Mouse (Mus musculus) left cerebral cortex, adult 11 months (tissue): ENCODE results near the gene Slc40a1.

Experiments
- DNase-seq: peaks from one replicate; pipeline ENCODE4 v3.0.0; 2022; ENCODE audit warnings: low spot score

Gene Slc40a1

GRCm38 (mm10) chr1:45883378-45883777 lies 42.9 kb downstream of the Slc40a1 start:
- DNase-seq, result no peak

DNA sequence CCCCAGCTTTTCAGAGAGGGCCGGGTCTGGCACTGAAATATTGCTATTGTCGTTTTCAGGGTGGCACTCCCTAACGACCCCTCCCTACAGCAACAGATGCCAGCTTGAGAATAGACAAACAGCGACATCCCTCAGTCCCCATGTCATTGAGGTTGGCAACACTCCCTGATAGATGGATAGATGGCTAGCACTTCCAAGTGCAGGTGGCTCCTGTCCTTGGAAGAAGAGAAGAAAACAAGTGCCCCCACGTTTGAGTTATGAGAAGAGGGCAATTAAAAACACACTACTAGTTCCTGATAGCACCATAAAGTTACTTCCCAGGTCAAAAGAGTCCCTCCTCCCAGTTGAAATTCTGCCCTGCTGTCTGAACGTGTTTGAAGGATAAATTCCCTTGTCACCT lies 44.2 kb downstream of the Slc40a1 start:
- DNase-seq, result no peak

DNA sequence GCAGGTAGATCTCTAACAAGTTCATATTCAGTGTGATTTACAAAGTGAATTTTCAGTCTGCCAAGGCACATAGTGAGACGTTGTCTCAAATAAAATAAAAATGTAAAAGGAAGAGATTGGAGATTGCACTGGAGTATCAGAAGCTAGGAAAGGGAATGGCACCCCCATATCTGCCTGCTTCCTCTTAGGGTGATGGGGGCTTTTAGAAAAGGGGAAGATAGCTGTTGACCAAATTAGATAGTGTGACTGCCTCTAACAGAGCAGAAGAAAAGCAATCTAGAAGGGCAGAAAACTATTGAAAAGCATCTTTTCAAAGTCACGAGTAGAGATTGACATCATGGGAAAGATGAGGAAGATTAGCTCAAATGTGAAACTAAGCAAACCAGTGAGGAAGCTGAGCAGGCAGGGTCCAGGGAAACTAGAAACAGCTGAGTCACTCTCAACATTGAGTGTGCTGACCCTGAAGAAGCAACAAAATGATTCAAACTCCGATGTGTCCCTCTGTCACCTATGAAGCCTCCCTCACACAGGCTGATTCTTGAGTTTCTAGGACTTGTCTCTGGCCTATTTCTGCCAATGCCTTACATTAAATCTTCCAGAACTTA lies 45.0 kb downstream of the Slc40a1 start:
- DNase-seq, result no peak

- no peak for DNase-seq
Measured at GRCm38 (mm10) chr1:45877463-45877862, 48.9 kb downstream of the Slc40a1 start.

- no peak for DNase-seq
Measured at GRCm38 (mm10) chr1:45876450-45877198, 49.7 kb downstream of the Slc40a1 start.

DNA sequence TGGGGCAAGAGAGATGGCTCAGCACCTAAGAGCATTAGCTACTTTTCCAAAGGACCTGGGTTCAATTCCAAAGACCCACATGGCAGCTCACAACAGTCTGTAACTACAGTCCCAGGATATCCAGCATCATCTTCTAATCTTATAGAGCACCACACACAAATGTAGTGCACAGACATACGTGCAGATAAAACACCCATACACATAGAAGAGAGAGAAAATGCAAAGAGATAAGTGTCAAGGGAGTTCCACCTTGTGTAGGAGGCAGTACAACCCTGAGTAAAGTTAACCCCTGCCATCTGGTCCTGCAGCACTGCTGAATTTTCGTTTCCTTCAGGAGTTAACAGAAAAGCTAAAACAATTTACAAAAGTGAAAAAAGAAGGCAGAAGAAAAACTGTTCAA lies 50.7 kb downstream of the Slc40a1 start:
- no peak for DNase-seq

GRCm38 (mm10) chr1:45873250-45873649 lies 53.1 kb downstream of the Slc40a1 start:
- no peak for DNase-seq

DNA sequence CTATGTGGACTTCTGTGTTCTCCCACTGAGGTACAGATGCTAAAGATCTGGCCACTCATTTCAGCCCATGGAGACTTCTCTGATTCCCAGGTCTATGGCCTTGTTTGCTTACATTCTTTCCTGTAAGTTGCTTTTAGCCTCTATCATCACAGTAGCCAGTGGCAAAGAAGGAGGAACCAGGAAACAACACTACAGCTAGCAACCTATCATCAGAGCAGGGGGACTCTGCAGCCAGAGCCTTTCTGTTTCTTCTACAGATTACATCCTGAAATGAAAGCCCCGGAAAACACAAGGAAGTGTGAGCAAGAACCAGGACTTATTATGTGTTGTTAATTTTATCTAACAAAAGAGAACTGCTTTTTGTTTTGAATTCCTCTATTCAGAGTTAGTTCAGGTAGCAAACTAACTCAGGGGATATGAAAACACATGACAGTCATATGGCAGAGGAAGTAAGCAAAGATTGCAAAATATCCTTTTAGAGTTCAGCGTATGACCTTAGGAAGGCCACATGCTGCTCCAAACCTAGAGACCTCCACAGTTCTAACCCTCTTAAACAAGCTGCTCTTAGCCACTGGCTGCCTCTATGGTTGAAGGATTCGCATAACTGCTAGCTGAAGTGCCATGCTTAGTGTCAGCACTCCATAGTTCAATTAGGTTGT lies 57.7 kb downstream of the Slc40a1 start:
- no peak for DNase-seq

DNA sequence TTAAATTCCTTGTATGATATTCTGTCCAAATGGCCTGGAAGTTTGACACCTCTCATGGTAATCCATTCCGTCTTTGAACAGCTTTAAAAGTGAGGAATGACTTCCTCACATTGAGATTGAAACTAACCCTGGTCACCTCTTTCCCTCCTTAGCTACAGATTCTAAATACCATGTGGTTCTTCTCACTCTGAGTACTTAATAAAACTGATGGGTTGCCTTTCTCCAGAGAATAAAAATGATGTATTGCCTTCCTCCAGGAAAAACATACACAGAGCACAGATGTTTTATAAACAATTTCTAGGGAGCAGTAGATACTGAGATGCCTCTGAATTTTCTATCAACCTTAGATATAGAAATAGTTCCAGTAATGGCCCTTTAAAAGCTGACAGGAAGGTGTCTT lies 58.3 kb downstream of the Slc40a1 start:
- DNase-seq, result no peak

DNA sequence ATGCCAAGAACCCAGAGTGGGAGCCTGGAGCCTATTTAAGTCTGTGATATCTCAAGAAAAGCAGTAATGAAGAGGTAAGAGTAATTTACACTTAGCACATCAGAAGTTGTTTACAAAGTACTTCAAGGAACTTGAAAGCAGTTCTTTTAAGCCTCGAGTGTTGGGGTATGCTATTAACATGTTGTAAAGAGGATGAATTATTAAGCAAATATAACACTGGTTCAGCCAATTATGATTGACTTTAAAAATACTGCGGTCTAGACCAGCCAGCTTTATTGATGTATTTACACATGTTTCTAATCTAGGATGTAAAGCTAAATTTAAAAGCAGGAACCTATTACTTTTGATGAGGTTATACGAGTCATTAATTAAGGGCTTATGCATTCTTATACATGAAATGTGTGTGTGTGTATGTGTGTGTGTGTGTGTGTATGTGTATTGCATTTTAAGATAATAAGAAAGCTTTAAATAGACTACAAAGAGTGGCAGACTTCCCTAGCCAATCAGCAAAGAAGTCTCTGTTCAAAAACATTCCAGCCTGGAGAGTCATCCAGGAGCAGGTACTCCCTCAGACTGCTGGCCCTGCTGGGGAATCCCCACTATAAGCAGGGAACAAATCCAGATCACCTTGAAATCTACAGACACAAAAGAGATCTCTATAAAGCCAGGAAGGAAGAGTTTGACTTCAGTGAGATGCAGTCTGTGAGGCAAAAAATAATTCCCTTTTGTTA lies 59.9 kb downstream of the Slc40a1 start:
- DNase-seq, result no peak

- DNase-seq, result no peak
Measured at GRCm38 (mm10) chr1:45865727-45866126, 60.6 kb downstream of the Slc40a1 start.

GRCm38 (mm10) chr1:45865316-45865715 lies 61.0 kb downstream of the Slc40a1 start:
- no peak for DNase-seq

GRCm38 (mm10) chr1:45864564-45865014 lies 61.7 kb downstream of the Slc40a1 start:
- DNase-seq, result no peak

- no peak for DNase-seq
Measured at GRCm38 (mm10) chr1:45863641-45864040, 62.7 kb downstream of the Slc40a1 start.

DNA sequence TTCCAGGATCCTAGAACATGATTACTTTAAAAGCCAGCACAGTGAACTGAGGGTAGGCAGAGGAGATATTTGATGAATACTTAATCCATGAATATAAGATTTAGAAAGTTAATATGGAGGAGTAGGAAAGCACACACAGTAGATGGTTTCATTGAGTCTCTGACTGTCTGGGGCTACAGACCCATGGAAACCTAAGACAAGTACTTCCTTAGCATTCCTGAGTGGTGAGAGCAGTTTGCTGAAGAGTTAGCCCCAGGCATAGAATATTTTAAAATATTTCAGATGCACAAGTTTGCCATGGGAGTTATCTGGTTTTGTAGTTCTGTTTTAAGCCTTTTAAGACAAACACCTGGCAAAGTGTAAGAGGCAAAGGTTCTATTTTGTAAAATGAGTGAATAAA lies 65.2 kb downstream of the Slc40a1 start:
- no peak for DNase-seq

GRCm38 (mm10) chr1:45860349-45860748 lies 66.0 kb downstream of the Slc40a1 start:
- DNase-seq, result no peak
